Mouse (Mus musculus): ENCODE measurements around the gene Klf12.

- no peak for TF ChIP-seq CTCF (IDR thresholded peaks at IDR 0.05; ENCODE audit: low read depth)
- TF ChIP-seq EP300 (IDR thresholded peaks at IDR 0.05; ENCODE audit: low read depth): no peak
Observed at GRCm38 (mm10) chr14:100062516-100062915, 222.0 kb downstream of the Klf12 start.
